Mouse (Mus musculus): Measurements from ENCODE around the gene Gm11549.
A peak's percentile ranks its signal among the peaks of the same experiment; 100 is the strongest.

Gm11549 gene

GRCm38 (mm10) chr3:36476261-36477155 lies 45.1 kb downstream of the Gm11549 start:
- peak; percentile 8 for DNase-seq

GRCm38 (mm10) chr3:36475532-36476087 lies 46.0 kb downstream of the Gm11549 start, which contains the start of the genes Anxa5 and 1810062G17Rik:
Gene Anxa5 (minus strand): TSS chr3:36475894.
Gene 1810062G17Rik (plus strand): TSS chr3:36475937.
- DNase-seq: peak; percentile 97

GRCm38 (mm10) chr3:36474938-36475483 lies 46.6 kb downstream of the Gm11549 start:
- DNase-seq: peak; percentile 53

- no peak for DNase-seq
Measured at GRCm38 (mm10) chr3:36474421-36474820, 47.2 kb downstream of the Gm11549 start.

- no peak for DNase-seq
Measured at GRCm38 (mm10) chr3:36473222-36473621, 48.4 kb downstream of the Gm11549 start.

GRCm38 (mm10) chr3:36471856-36472255 lies 49.8 kb downstream of the Gm11549 start:
- DNase-seq: no peak

- DNase-seq: no peak
Measured at GRCm38 (mm10) chr3:36468871-36469270, 52.7 kb downstream of the Gm11549 start.

GRCm38 (mm10) chr3:36467632-36468031 lies 54.0 kb downstream of the Gm11549 start:
- DNase-seq: no peak

GRCm38 (mm10) chr3:36465538-36465937 lies 56.1 kb downstream of the Gm11549 start:
- DNase-seq: no peak
